Mouse (Mus musculus) hindbrain, embryonic 16.5 days (tissue): ENCODE data around the gene Dkk2. TPM values are rescaled to one million over a fixed set of nuclear protein-coding genes. Genes with fewer than 3 reads are reported as not detected.

Experiments used
- ATAC-seq: fragments of 200-750 bp; cut with Nextera tagmentation; 2 replicates; pipeline ENCODE4 v1.8.0; 2017; ENCODE audit warnings: moderate TSS enrichment, moderate library complexity
- H3K27ac ChIP-seq: fragments of 300-500 bp; sonication (generic); 2 replicates; pipeline ENCODE4 v1.5.1; 2014; ENCODE audit warnings: low read depth, mild to moderate bottlenecking, control low read depth, low read length, moderate library complexity
- H3K27me3 ChIP-seq: fragments of 300-500 bp; sonication (generic); replicated peaks from 2 replicates; pipeline ENCODE4 v1.6.1; 2014; ENCODE audit warnings: low read length; ENCODE audit not compliant: control insufficient read depth, insufficient read depth
- H3K36me3 ChIP-seq: fragments of 300-500 bp; sonication (generic); 2 replicates; pipeline ENCODE4 v1.6.1; 2014; ENCODE audit warnings: mild to moderate bottlenecking, low read length, moderate library complexity, mixed read lengths; ENCODE audit not compliant: control insufficient read depth, insufficient read depth
- H3K4me1 ChIP-seq: fragments of 300-500 bp; sonication (generic); 2 replicates; pipeline ENCODE4 v1.6.1; 2014; ENCODE audit warnings: low read depth, low read length; ENCODE audit not compliant: control insufficient read depth, insufficient read depth
- H3K4me2 ChIP-seq: fragments of 300-500 bp; sonication (generic); 2 replicates; pipeline ENCODE4 v1.6.1; 2014; ENCODE audit warnings: mild to moderate bottlenecking, low read length, control low read depth, moderate library complexity
- H3K4me3 ChIP-seq: fragments of 300-500 bp; sonication (generic); 2 replicates; pipeline ENCODE4 v1.5.1; 2014; ENCODE audit warnings: mild to moderate bottlenecking, low read length, control low read depth, moderate library complexity
- H3K9ac ChIP-seq: fragments of 300-500 bp; sonication (generic); 2 replicates; pipeline ENCODE4 v1.6.1; 2014; ENCODE audit warnings: low read depth, mild to moderate bottlenecking, control low read depth, low read length, moderate library complexity
- H3K9me3 ChIP-seq: fragments of 300-500 bp; sonication (generic); 2 replicates; pipeline ENCODE4 v1.6.1; 2014; ENCODE audit warnings: mild to moderate bottlenecking, low read length, moderate library complexity; ENCODE audit not compliant: control insufficient read depth
- WGBS: fragments of 180-500 bp; shearing (Covaris S2); extraction: QIAGEN DNeasy Blood & Tissue Kit; methylation state at CpG from one replicate; pipeline ENCODE4 v1.1.7; 2014; 5-methylcytosine and 5-hydroxymethylcytosine counted together
- polyA plus RNA-seq: library from polyadenylated mRNA; unstranded; fragments of >200 nt; fragmentation: Nextera tagmentation; extraction: Ambion mirVana; gene quantifications from 2 replicates; pipeline ENCODE4 v1.2.1, GENCODE M21; 2015

The Dkk2 gene
- polyA plus RNA-seq, 1 experiment from 2014 or later: 2.1 TPM

- WGBS: 50% methylated on average over 2 of the region's 2 CpGs
- ATAC-seq: no peak
- no peaks in the 10 kb centered on the region for H3K9me3 ChIP-seq
- H3K4me2 ChIP-seq: no peak overlapping the region
- no peaks in the 10 kb centered on the region for H3K36me3 ChIP-seq
- no peak overlapping the region for H3K27ac ChIP-seq
- H3K4me3 ChIP-seq: no peak overlapping the region
- no peaks in the 10 kb centered on the region for H3K4me1 ChIP-seq
- H3K9ac ChIP-seq: no peak overlapping the region
- H3K27me3 ChIP-seq: no peaks in the 10 kb centered on the region
Observed at GRCm38 (mm10) chr3:132070949-132071348, 14.1 kb upstream of the Dkk2 start.

- peak overlapping the region; percentile 27; the same call in 1 of the 2 replicates for H3K9ac ChIP-seq
- H3K4me1 ChIP-seq: peaks cover 24% of the 10 kb centered on the region
- no peak overlapping the region for H3K27ac ChIP-seq
- no peaks in the 10 kb centered on the region for H3K36me3 ChIP-seq
- H3K4me2 ChIP-seq: peak overlapping the region; percentile 100
- whole genome bisulfite sequencing: 3% methylated on average over 13 of the region's 13 CpGs
- peak; percentile 81 for ATAC-seq
- H3K9me3 ChIP-seq: no peaks in the 10 kb centered on the region
- H3K4me3 ChIP-seq: peak overlapping the region; percentile 55
- H3K27me3 ChIP-seq: peaks cover 7% of the 10 kb centered on the region
Observed at GRCm38 (mm10) chr3:132084018-132084417, 1.1 kb upstream of the Dkk2 start.

GRCm38 (mm10) chr3:132084680-132085079, 412 bp upstream of the Dkk2 start:
- peak overlapping the region; percentile 60; the same call in 1 of the 2 replicates for H3K9ac ChIP-seq
- H3K4me1 ChIP-seq: peaks cover 24% of the 10 kb centered on the region
- no peak for ATAC-seq
- H3K4me2 ChIP-seq: peak overlapping the region; percentile 100
- under 1% methylated on average over 8 of the region's 8 CpGs for WGBS
- peak overlapping the region; percentile 55 for H3K4me3 ChIP-seq
- peaks cover 7% of the 10 kb centered on the region for H3K27me3 ChIP-seq
- H3K36me3 ChIP-seq: no peaks in the 10 kb centered on the region
- no peak overlapping the region for H3K27ac ChIP-seq
- H3K9me3 ChIP-seq: no peaks in the 10 kb centered on the region

- Histone ChIP-seq H3K4me3 (peak overlapping the region; percentile 55), H3K27ac (no peak overlapping the region), H3K36me3 (no peaks in the 10 kb centered on the region), H3K4me1 (peaks cover 24% of the 10 kb centered on the region), H3K27me3 (peaks cover 7% of the 10 kb centered on the region), H3K9me3 (no peaks in the 10 kb centered on the region), H3K4me2 (peak overlapping the region; percentile 100), H3K9ac (peak overlapping the region; percentile 60)
- under 1% methylated on average over 23 of the region's 23 CpGs for WGBS
- no peak for ATAC-seq
Observed at GRCm38 (mm10) chr3:132085823-132086350, 795 bp downstream of the Dkk2 start.

- no peak overlapping the region for H3K27ac ChIP-seq
- peaks cover 7% of the 10 kb centered on the region for H3K27me3 ChIP-seq
- ATAC-seq: no peak
- no peak overlapping the region for H3K9ac ChIP-seq
- peak overlapping the region; percentile 55 for H3K4me3 ChIP-seq
- H3K4me1 ChIP-seq: peaks cover 24% of the 10 kb centered on the region
- WGBS: 28% methylated on average over 5 of the region's 5 CpGs
- no peaks in the 10 kb centered on the region for H3K36me3 ChIP-seq
- no peaks in the 10 kb centered on the region for H3K9me3 ChIP-seq
- peak overlapping the region; percentile 100 for H3K4me2 ChIP-seq
Observed at GRCm38 (mm10) chr3:132086461-132086860, 1.4 kb downstream of the Dkk2 start.

GRCm38 (mm10) chr3:132087011-132087486, 2.0 kb downstream of the Dkk2 start:
- Histone ChIP-seq H3K36me3 (no peaks in the 10 kb centered on the region), H3K4me1 (peaks cover 24% of the 10 kb centered on the region), H3K9ac (peak overlapping the region; percentile 64), H3K9me3 (no peaks in the 10 kb centered on the region), H3K27ac (no peak overlapping the region), H3K4me3 (peak overlapping the region; percentile 55), H3K4me2 (peak overlapping the region; percentile 100), H3K27me3 (peaks cover 7% of the 10 kb centered on the region)
- ATAC-seq: peak; percentile 93
- WGBS: 0% methylated on average over 19 of the region's 21 CpGs

- H3K27ac ChIP-seq: no peak overlapping the region
- no peak for ATAC-seq
- H3K9me3 ChIP-seq: no peaks in the 10 kb centered on the region
- no peak overlapping the region for H3K9ac ChIP-seq
- no peak overlapping the region for H3K4me2 ChIP-seq
- no peaks in the 10 kb centered on the region for H3K27me3 ChIP-seq
- WGBS: 89% methylated on average over 3 of the region's 3 CpGs
- no peaks in the 10 kb centered on the region for H3K36me3 ChIP-seq
- no peak overlapping the region for H3K4me3 ChIP-seq
- no peaks in the 10 kb centered on the region for H3K4me1 ChIP-seq
Observed at GRCm38 (mm10) chr3:132092983-132093382, 7.9 kb downstream of the Dkk2 start.

GRCm38 (mm10) chr3:132096296-132096695, 11.2 kb downstream of the Dkk2 start:
- H3K4me3 ChIP-seq: no peak overlapping the region
- no peaks in the 10 kb centered on the region for H3K4me1 ChIP-seq
- no peak for ATAC-seq
- no peak overlapping the region for H3K9ac ChIP-seq
- no peaks in the 10 kb centered on the region for H3K36me3 ChIP-seq
- no peaks in the 10 kb centered on the region for H3K9me3 ChIP-seq
- no peaks in the 10 kb centered on the region for H3K27me3 ChIP-seq
- H3K27ac ChIP-seq: no peak overlapping the region
- WGBS: 63% methylated on average over 6 of the region's 6 CpGs
- no peak overlapping the region for H3K4me2 ChIP-seq

GRCm38 (mm10) chr3:132100746-132101145, 15.7 kb downstream of the Dkk2 start:
- no peaks in the 10 kb centered on the region for H3K36me3 ChIP-seq
- H3K4me2 ChIP-seq: no peak overlapping the region
- no peak overlapping the region for H3K27ac ChIP-seq
- H3K4me3 ChIP-seq: no peak overlapping the region
- H3K9me3 ChIP-seq: no peaks in the 10 kb centered on the region
- no peaks in the 10 kb centered on the region for H3K27me3 ChIP-seq
- no peak for ATAC-seq
- 80% methylated on average over 3 of the region's 3 CpGs for WGBS
- H3K9ac ChIP-seq: no peak overlapping the region
- H3K4me1 ChIP-seq: no peaks in the 10 kb centered on the region
